Mouse (Mus musculus): ENCODE measurements around the gene Actl6b. TPM values are rescaled to one million over a fixed set of nuclear protein-coding genes. Genes with fewer than 3 reads are reported as not detected.

Actl6b gene
- total and polyA plus RNA-seq, 3 experiments: 0.15 TPM; not detected in 2

GRCm38 (mm10) chr5:137599600-137599999, 46.3 kb downstream of the Actl6b start (continued):
- no peak for TF ChIP-seq POLR2A (IDR thresholded peaks at IDR 0.05; ENCODE audit: control insufficient read depth in 1 of 2, insufficient read depth in 1 of 2, low read depth in 1 of 2, low read length in 2 of 2, poor library complexity in 1 of 2)
- TF ChIP-seq EP300 (IDR thresholded peaks at IDR 0.05; ENCODE audit: low read depth in 1 of 2, low read length in 2 of 2): no peak
- TF ChIP-seq CHD2 (IDR thresholded peaks at IDR 0.05; ENCODE audit: low read length): no peak
- no peak for TF ChIP-seq USF2 (IDR thresholded peaks at IDR 0.05; ENCODE audit: borderline replicate concordance in 1 of 2, insufficient read depth in 1 of 2, low read depth in 1 of 2, low read length in 2 of 2)
- no peak for TF ChIP-seq NELFE (IDR thresholded peaks at IDR 0.05; ENCODE audit: low read depth, low read length)
- TF ChIP-seq ZKSCAN1 (IDR thresholded peaks at IDR 0.05; ENCODE audit: low read depth, low read length): no peak
- TF ChIP-seq GATA1 (IDR thresholded peaks at IDR 0.05; ENCODE audit: low read depth, low read length): no peak
- TF ChIP-seq NRF1 (IDR thresholded peaks at IDR 0.05; ENCODE audit: insufficient read depth, low read depth, low read length, poor library complexity, severe bottlenecking): no peak
- TF ChIP-seq MXI1 (IDR thresholded peaks at IDR 0.05; ENCODE audit: low read depth, low read length): peak; percentile 78; the same call in 1 of the 2 replicates
- no peak for TF ChIP-seq JUND (IDR thresholded peaks at IDR 0.05; ENCODE audit: low read depth, low read length)
- no peak for TF ChIP-seq ZC3H11A (IDR thresholded peaks at IDR 0.05; ENCODE audit: low read depth, low read length)
- no peak for TF ChIP-seq GABPA (IDR thresholded peaks at IDR 0.05; ENCODE audit: low read depth, low read length)
- TF ChIP-seq E2F4 (IDR thresholded peaks at IDR 0.05; ENCODE audit: borderline replicate concordance, low read depth, low read length): no peak
- no peak; the same call in 1 of the 2 replicates for TF ChIP-seq TAL1 (IDR thresholded peaks at IDR 0.05; ENCODE audit: low read length)

GRCm38 (mm10) chr5:137600281-137600618, 46.9 kb downstream of the Actl6b start:
- Histone ChIP-seq H3K27ac (ENCODE audit: control insufficient read depth, low read depth, low read length) (peak overlapping the region; percentile 16), H3K4me1 (ENCODE audit: control insufficient read depth in 1 of 2, insufficient read depth in 2 of 2, low read length in 2 of 2) (peaks cover 10 to 30% of the 10 kb centered on the region in 2 experiments)

More at GRCm38 (mm10) chr5:137600281-137600618, 46.9 kb downstream of the Actl6b start:
- no peaks in the 10 kb centered on the region for H3K27me3 ChIP-seq (ENCODE audit: control insufficient read depth in 1 of 2, insufficient read depth in 2 of 2, low read length in 2 of 2)
- H3K36me3 ChIP-seq (ENCODE audit: control insufficient read depth in 1 of 2, insufficient read depth in 2 of 2, low read length in 2 of 2): peaks cover 0 to 16% of the 10 kb centered on the region in 2 experiments; a peak in 2 of 4 replicates
- peak overlapping the region; percentile 82 for H3K9ac ChIP-seq (ENCODE audit: control insufficient read depth, low read depth, low read length, poor library complexity, severe bottlenecking)
- no peak for TF ChIP-seq MAX (IDR thresholded peaks at IDR 0.05; ENCODE audit: low read length)
- TF ChIP-seq CTCF (IDR thresholded peaks at IDR 0.05 in 2 of 3, conservative IDR thresholded peaks at IDR 0.05 in 1 of 3; ENCODE audit: control insufficient read depth in 1 of 3, insufficient read depth in 1 of 3, low read depth in 2 of 3, low read length in 3 of 3, poor library complexity in 1 of 3, severe bottlenecking in 1 of 3): no peak
- TF ChIP-seq MAZ (IDR thresholded peaks at IDR 0.05; ENCODE audit: low read depth, low read length): 0 out of 2 replicates have a peak, but pooled peaks have one; percentile 19
- TF ChIP-seq NELFE (IDR thresholded peaks at IDR 0.05; ENCODE audit: low read depth, low read length): 0 out of 2 replicates have a peak, but pooled peaks have one; percentile 9
- no peak for TF ChIP-seq POLR2A (IDR thresholded peaks at IDR 0.05; ENCODE audit: control insufficient read depth in 1 of 2, insufficient read depth in 1 of 2, low read depth in 1 of 2, low read length in 2 of 2, poor library complexity in 1 of 2)
- TF ChIP-seq ZMIZ1 (IDR thresholded peaks at IDR 0.05; ENCODE audit: low read depth, low read length): no peak
- no peak for TF ChIP-seq USF2 (IDR thresholded peaks at IDR 0.05; ENCODE audit: borderline replicate concordance in 1 of 2, insufficient read depth in 1 of 2, low read depth in 1 of 2, low read length in 2 of 2)
- no peak for TF ChIP-seq CHD1 (IDR thresholded peaks at IDR 0.05; ENCODE audit: low read depth, low read length)
- no peak for TF ChIP-seq MEF2A (IDR thresholded peaks at IDR 0.05; ENCODE audit: extremely low read depth, insufficient replicate concordance, low read depth, low read length, poor library complexity, severe bottlenecking)
- TF ChIP-seq ELF1 (IDR thresholded peaks at IDR 0.05; ENCODE audit: low read depth, low read length): no peak
- H3K79me2 ChIP-seq (ENCODE audit: control insufficient read depth, insufficient read depth, low read length, poor library complexity): peaks cover 14% of the 10 kb centered on the region
- H3K4me3 ChIP-seq (ENCODE audit: control insufficient read depth in 1 of 2, insufficient read depth in 1 of 2, low read depth in 2 of 2, low read length in 2 of 2): peak overlapping the region; percentile 83 to 99
- no peaks in the 10 kb centered on the region for H3K9me3 ChIP-seq (replicated peaks; ENCODE audit: insufficient read depth, low read length)
- DNase-seq (ENCODE audit: low read depth, low spot score): no peak

All from MEL (cell line).